Mouse (Mus musculus) cerebellum, adult 2 months (tissue): ENCODE results near the gene Ctr9. TPM values are rescaled to one million over a fixed set of nuclear protein-coding genes. Genes with fewer than 3 reads are reported as not detected.

Source experiments
- DNase-seq, 2 experiments: peaks; one replicate each; pipeline ENCODE4 v3.0.0; 2021
- H3K27ac ChIP-seq: fragments of 200-500 bp; 2 replicates; pipeline ENCODE4 v1.5.1; 2012; ENCODE audit warnings: low read length, control low read depth, inconsistent platforms; ENCODE audit not compliant: insufficient read depth
- H3K27me3 ChIP-seq: fragments of 200-500 bp; 2 replicates; pipeline ENCODE4 v1.6.1; 2012; ENCODE audit warnings: inconsistent platforms, mild to moderate bottlenecking, low read length, moderate library complexity; ENCODE audit not compliant: control insufficient read depth, insufficient read depth
- H3K4me1 ChIP-seq: fragments of 200-500 bp; 2 replicates; pipeline ENCODE4 v1.6.1; 2011; ENCODE audit warnings: low read length; ENCODE audit not compliant: control insufficient read depth, insufficient read depth
- H3K4me3 ChIP-seq: fragments of 200-500 bp; replicated peaks from 2 replicates; pipeline ENCODE3; 2011; ENCODE audit warnings: mild to moderate bottlenecking, low read depth, low read length, control low read depth; ENCODE audit not compliant: insufficient read depth
- CTCF ChIP-seq: fragments of 200-500 bp; IDR thresholded peaks from 2 replicates; pipeline ENCODE4 v1.5.1; 2011; ENCODE audit warnings: low read depth, mild to moderate bottlenecking, control low read depth, low read length, moderate library complexity, borderline replicate concordance; ENCODE audit not compliant: insufficient read depth
- POLR2A ChIP-seq: fragments of 200-500 bp; IDR thresholded peaks from 2 replicates; pipeline ENCODE4 v1.6.1; 2011; ENCODE audit warnings: low read length, control low read depth, borderline replicate concordance; ENCODE audit not compliant: insufficient read depth
- WGBS: fragments of 180-500 bp; shearing (Covaris S2); methylation state at CpG from one replicate; pipeline ENCODE4 v1.1.7; 2018; 5-methylcytosine and 5-hydroxymethylcytosine counted together
- polyA plus RNA-seq: library from polyadenylated mRNA; depleted of rRNA; stranded (reverse); fragments of >200 nt; gene quantifications from 2 replicates; pipeline ENCODE4 v1.2.3, GENCODE M21; 2012

The Ctr9 gene
- polyA plus RNA-seq, 1 experiment = 33.9 TPM

- Histone ChIP-seq H3K27ac (no peak overlapping the region), H3K27me3 (no peaks in the 10 kb centered on the region), H3K4me1 (no peaks in the 10 kb centered on the region), H3K4me3 (no peak overlapping the region)
- TF ChIP-seq CTCF (no peak), POLR2A (no peak)
- 84% methylated on average over 3 of the region's 3 CpGs for WGBS
- DNase-seq = no peak
Measured at GRCm38 (mm10) chr7:111055984-111056657, 27.4 kb downstream of the Ctr9 start.

DNA sequence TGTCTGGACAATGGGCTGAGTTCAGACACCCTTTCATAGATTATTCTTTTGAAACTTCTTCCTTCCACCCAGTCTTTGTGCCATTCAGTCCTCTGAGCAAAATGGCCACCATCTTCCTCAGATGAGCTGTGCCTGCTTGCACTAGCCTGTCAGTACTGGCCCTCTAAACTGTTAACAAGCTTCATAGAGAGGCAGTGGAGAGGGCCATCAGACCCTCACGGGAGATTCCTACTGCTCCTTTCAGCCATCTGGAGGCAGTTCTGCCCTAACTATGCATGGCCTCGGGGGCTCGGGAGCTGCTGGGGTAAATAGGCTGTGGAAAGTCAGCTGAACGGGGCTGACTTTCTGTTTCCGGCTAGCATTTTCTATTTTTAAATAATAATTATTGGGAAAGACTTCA is 30.8 kb downstream of the Ctr9 start:
- Histone ChIP-seq H3K4me3 (no peak overlapping the region), H3K4me1 (no peaks in the 10 kb centered on the region), H3K27ac (no peak overlapping the region), H3K27me3 (no peaks in the 10 kb centered on the region)
- DNase-seq = no peak
- WGBS = 62% methylated on average over 5 of the region's 5 CpGs
- TF ChIP-seq CTCF (no peak), POLR2A (no peak)

- TF ChIP-seq CTCF = no peak
- no peak for TF ChIP-seq POLR2A
- Histone ChIP-seq H3K4me3 (no peak overlapping the region), H3K27ac (no peak overlapping the region), H3K27me3 (no peaks in the 10 kb centered on the region), H3K4me1 (no peaks in the 10 kb centered on the region)
- DNase-seq = no peak
- WGBS = 97% methylated on average over 1 of the region's 1 CpGs
Measured at GRCm38 (mm10) chr7:111062971-111063370, 34.2 kb downstream of the Ctr9 start.

DNA sequence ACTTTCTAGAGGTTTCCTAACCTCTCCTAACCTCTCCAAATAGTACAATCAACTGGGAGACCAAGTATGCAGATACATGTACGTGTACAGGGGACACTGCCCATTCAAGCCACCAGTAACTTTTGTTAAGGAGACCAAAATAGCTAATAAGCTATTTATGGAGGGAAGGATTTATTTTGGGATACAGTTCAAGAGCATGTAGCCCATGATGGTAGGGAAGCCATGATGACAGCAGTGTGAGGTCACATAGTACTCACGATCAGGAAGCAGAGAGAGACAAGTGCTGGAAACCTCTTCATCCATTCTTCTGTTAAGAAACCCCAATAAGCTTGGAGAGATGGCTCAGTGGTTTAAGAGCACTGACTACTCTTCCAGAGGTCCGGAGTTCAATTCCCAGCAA is 39.4 kb downstream of the Ctr9 start:
- TF ChIP-seq CTCF (no peak), POLR2A (no peak)
- WGBS = 98% methylated on average over 3 of the region's 3 CpGs
- no peak overlapping the region for H3K27ac ChIP-seq

DNA sequence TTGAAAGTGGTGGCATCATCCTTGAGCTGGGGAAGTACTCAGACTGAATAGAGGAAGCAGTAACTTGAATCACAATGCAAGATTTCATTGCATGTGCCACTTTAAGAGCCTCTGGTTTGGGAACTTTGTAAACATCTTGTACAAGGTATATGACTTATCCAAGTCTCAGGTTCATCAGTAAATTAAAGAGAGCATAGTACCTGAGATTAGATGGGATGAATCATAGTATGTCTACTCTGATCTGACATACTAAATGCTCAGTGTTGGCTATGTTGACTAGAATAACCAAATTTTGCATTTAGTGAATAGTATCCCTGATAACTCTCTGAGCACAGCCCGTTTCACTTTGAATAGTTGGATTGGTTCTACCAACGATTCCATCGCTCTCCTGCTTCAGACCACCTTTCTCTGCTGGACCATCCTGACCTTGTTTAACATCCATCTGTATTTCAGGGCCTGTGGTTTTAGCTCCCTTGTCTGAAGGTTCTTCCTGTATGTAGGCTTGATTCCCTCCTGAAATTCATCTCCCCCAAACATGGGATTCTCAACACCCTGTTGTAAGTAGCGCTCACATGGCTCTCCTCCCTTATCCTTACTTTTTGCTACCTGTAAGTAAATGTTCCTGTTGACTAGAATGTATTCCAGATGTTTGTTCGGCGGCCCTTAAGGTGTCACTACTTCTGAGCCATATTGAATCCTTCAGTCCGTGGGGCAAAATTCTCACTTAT is 40.9 kb downstream of the Ctr9 start:
- TF ChIP-seq CTCF = no peak
- no peak for TF ChIP-seq POLR2A
- 88% methylated on average over 7 of the region's 7 CpGs for WGBS
- no peak overlapping the region for H3K4me3 ChIP-seq
- H3K27ac ChIP-seq = no peak overlapping the region
- no peaks in the 10 kb centered on the region for H3K27me3 ChIP-seq
- H3K4me1 ChIP-seq = no peaks in the 10 kb centered on the region
- no peak for DNase-seq

More for the DNA sequence above, 39.4 kb downstream of the Ctr9 start:
- no peaks in the 10 kb centered on the region for H3K27me3 ChIP-seq
- no peak for DNase-seq
- no peak overlapping the region for H3K4me3 ChIP-seq
- no peaks in the 10 kb centered on the region for H3K4me1 ChIP-seq

- no peak for TF ChIP-seq CTCF
- TF ChIP-seq POLR2A = no peak
Measured at GRCm38 (mm10) chr7:111070167-111070496, 41.4 kb downstream of the Ctr9 start.

GRCm38 (mm10) chr7:111072410-111072809 is 43.7 kb downstream of the Ctr9 start:
- Histone ChIP-seq H3K4me3 (no peak overlapping the region), H3K27me3 (no peaks in the 10 kb centered on the region), H3K4me1 (no peaks in the 10 kb centered on the region; the same call in 1 of the 2 replicates), H3K27ac (no peak overlapping the region)
- DNase-seq = no peak
- WGBS = 92% methylated on average over 4 of the region's 4 CpGs
- no peak for TF ChIP-seq CTCF
- TF ChIP-seq POLR2A = no peak

More at GRCm38 (mm10) chr7:111070167-111070496, 41.4 kb downstream of the Ctr9 start:
- DNase-seq = no peak
- Histone ChIP-seq H3K4me3 (no peak overlapping the region), H3K27me3 (no peaks in the 10 kb centered on the region), H3K4me1 (no peaks in the 10 kb centered on the region), H3K27ac (no peak overlapping the region)
- 85% methylated on average over 2 of the region's 2 CpGs for WGBS

GRCm38 (mm10) chr7:111075288-111075687 is 46.5 kb downstream of the Ctr9 start:
- TF ChIP-seq POLR2A = no peak
- Histone ChIP-seq H3K27ac (no peak overlapping the region), H3K4me3 (no peak overlapping the region), H3K27me3 (no peaks in the 10 kb centered on the region), H3K4me1 (no peaks in the 10 kb centered on the region; the same call in 1 of the 2 replicates)
- no peak for DNase-seq
- 92% methylated on average over 4 of the region's 4 CpGs for WGBS
